Mouse (Mus musculus) ES-Bruce4 (cell line): ENCODE data around the gene March11. TPM values are rescaled to one million over a fixed set of nuclear protein-coding genes. Genes with fewer than 3 reads are reported as not detected.

ENCODE experiments used
- H3K27ac ChIP-seq: 2 replicates; pipeline ENCODE4 v1.5.1; 2012; ENCODE audit warnings: low read length, inconsistent platforms; ENCODE audit not compliant: insufficient read depth
- H3K27me3 ChIP-seq: 2 replicates; pipeline ENCODE4 v1.6.1; 2012; ENCODE audit warnings: mild to moderate bottlenecking, low read length, inconsistent platforms; ENCODE audit not compliant: control insufficient read depth, poor library complexity, insufficient read depth, severe bottlenecking
- H3K36me3 ChIP-seq: 2 replicates; pipeline ENCODE4 v1.6.1; 2012; ENCODE audit warnings: inconsistent platforms, mild to moderate bottlenecking, low read length, moderate library complexity; ENCODE audit not compliant: control insufficient read depth, poor library complexity, insufficient read depth, severe bottlenecking
- H3K4me1 ChIP-seq: one replicate; pipeline ENCODE4 v1.8.1; 2011; ENCODE audit warnings: low read length; ENCODE audit not compliant: control insufficient read depth, insufficient read depth
- H3K4me3 ChIP-seq: 2 replicates; pipeline ENCODE4 v1.5.1; 2011; ENCODE audit warnings: low read depth, mild to moderate bottlenecking, low read length
- H3K9ac ChIP-seq: 2 replicates; pipeline ENCODE4 v1.6.1; 2012; ENCODE audit warnings: low read depth, mild to moderate bottlenecking, inconsistent platforms; ENCODE audit not compliant: poor library complexity, severe bottlenecking
- H3K9me3 ChIP-seq: replicated peaks from 2 replicates; pipeline ENCODE4 v1.6.1; 2012; ENCODE audit warnings: mild to moderate bottlenecking, low read length, inconsistent platforms; ENCODE audit not compliant: control insufficient read depth, poor library complexity, insufficient read depth, severe bottlenecking
- CTCF ChIP-seq: IDR thresholded peaks from one replicate; pipeline ENCODE4 v1.8.1; 2011; ENCODE audit warnings: low read depth, low read length
- EP300 ChIP-seq: IDR thresholded peaks from 2 replicates; pipeline ENCODE4 v1.6.1; 2011; ENCODE audit warnings: low read depth, low read length; ENCODE audit not compliant: insufficient read depth
- POLR2A ChIP-seq: IDR thresholded peaks from one replicate; pipeline ENCODE4 v1.8.1; 2011; ENCODE audit warnings: low read length; ENCODE audit not compliant: insufficient read depth
- polyA plus RNA-seq: library from polyadenylated mRNA; stranded (reverse); fragments of >200 nt; gene quantifications from 2 replicates; pipeline ENCODE4 v1.2.4, GENCODE M21; 2011; ENCODE audit warnings: low read depth; ENCODE audit not compliant: missing spikeins, insufficient read depth, insufficient read length

March11 gene
- polyA plus RNA-seq, 1 experiment: not detected

- TF ChIP-seq CTCF: no peak
- TF ChIP-seq POLR2A: no peak
- no peak for TF ChIP-seq EP300
- Histone ChIP-seq H3K27me3 (no peaks in the 10 kb centered on the region), H3K4me1 (no peaks in the 10 kb centered on the region)
Measured at GRCm38 (mm10) chr15:26322804-26323203, 14.0 kb downstream of the March11 start.

GRCm38 (mm10) chr15:26327157-26327556 is 18.3 kb downstream of the March11 start:
- no peak overlapping the region for H3K4me3 ChIP-seq
- H3K36me3 ChIP-seq: no peaks in the 10 kb centered on the region
- no peak for TF ChIP-seq EP300
- TF ChIP-seq POLR2A: no peak
- no peak for TF ChIP-seq CTCF
- no peaks in the 10 kb centered on the region for H3K9me3 ChIP-seq
- no peaks in the 10 kb centered on the region for H3K4me1 ChIP-seq
- no peak overlapping the region for H3K9ac ChIP-seq
- no peak overlapping the region for H3K27ac ChIP-seq
- H3K27me3 ChIP-seq: no peaks in the 10 kb centered on the region

More at GRCm38 (mm10) chr15:26322804-26323203, 14.0 kb downstream of the March11 start:
- H3K36me3 ChIP-seq: no peaks in the 10 kb centered on the region
- no peak overlapping the region for H3K9ac ChIP-seq
- H3K27ac ChIP-seq: no peak overlapping the region
- H3K4me3 ChIP-seq: no peak overlapping the region
- H3K9me3 ChIP-seq: no peaks in the 10 kb centered on the region

- H3K9ac ChIP-seq: no peak overlapping the region
- no peaks in the 10 kb centered on the region for H3K27me3 ChIP-seq
- H3K36me3 ChIP-seq: no peaks in the 10 kb centered on the region
- no peak overlapping the region for H3K4me3 ChIP-seq
- no peak overlapping the region for H3K27ac ChIP-seq
- no peaks in the 10 kb centered on the region for H3K4me1 ChIP-seq
- TF ChIP-seq CTCF (no peak), POLR2A (no peak), EP300 (no peak)
- H3K9me3 ChIP-seq: no peaks in the 10 kb centered on the region
Measured at GRCm38 (mm10) chr15:26335791-26336190, 26.9 kb downstream of the March11 start.

- H3K27me3 ChIP-seq: no peaks in the 10 kb centered on the region
- H3K36me3 ChIP-seq: no peaks in the 10 kb centered on the region
- no peak for TF ChIP-seq EP300
- TF ChIP-seq POLR2A: no peak
- no peak for TF ChIP-seq CTCF
- H3K27ac ChIP-seq: no peak overlapping the region
- H3K9me3 ChIP-seq: no peaks in the 10 kb centered on the region
- H3K4me3 ChIP-seq: no peak overlapping the region
- no peaks in the 10 kb centered on the region for H3K4me1 ChIP-seq
- no peak overlapping the region for H3K9ac ChIP-seq
Measured at GRCm38 (mm10) chr15:26337775-26338174, 28.9 kb downstream of the March11 start.

- Histone ChIP-seq H3K27me3 (no peaks in the 10 kb centered on the region), H3K27ac (no peak overlapping the region), H3K9me3 (no peaks in the 10 kb centered on the region), H3K4me3 (no peak overlapping the region), H3K4me1 (no peaks in the 10 kb centered on the region), H3K9ac (no peak overlapping the region), H3K36me3 (no peaks in the 10 kb centered on the region)
- no peak for TF ChIP-seq CTCF
- TF ChIP-seq EP300: no peak
- TF ChIP-seq POLR2A: no peak
Measured at GRCm38 (mm10) chr15:26338343-26338742, 29.5 kb downstream of the March11 start.

GRCm38 (mm10) chr15:26340490-26340889 is 31.6 kb downstream of the March11 start:
- Histone ChIP-seq H3K4me1 (no peaks in the 10 kb centered on the region), H3K4me3 (no peak overlapping the region), H3K9ac (no peak overlapping the region), H3K27me3 (no peaks in the 10 kb centered on the region), H3K9me3 (no peaks in the 10 kb centered on the region), H3K27ac (no peak overlapping the region), H3K36me3 (no peaks in the 10 kb centered on the region)
- TF ChIP-seq POLR2A (no peak), CTCF (no peak), EP300 (no peak)
